Mouse (Mus musculus) spleen, adult 2 months (tissue): Measurements from ENCODE around the gene Nkx3-2. TPM values are rescaled to one million over a fixed set of nuclear protein-coding genes. Genes with fewer than 3 reads are reported as not detected.
A peak's percentile ranks its signal among the peaks of the same experiment; 100 is the strongest.

Experiments used
- DNase-seq, 2 experiments: peaks; one replicate each; pipeline versions ENCODE4 v3.0.0 to v3.0.0-alpha.2; 2012 to 2021; ENCODE audit warnings: low spot score in 2 of 2, low read depth in 1 of 2
- H3K27ac ChIP-seq: fragments of 200-500 bp; 2 replicates; pipeline ENCODE4 v1.5.1; 2012; ENCODE audit warnings: low read length, inconsistent platforms; ENCODE audit not compliant: insufficient read depth
- H3K27me3 ChIP-seq: fragments of 200-500 bp; 2 replicates; pipeline ENCODE4 v1.6.1; 2012; ENCODE audit warnings: mild to moderate bottlenecking, moderate library complexity, low read length, inconsistent platforms; ENCODE audit not compliant: control insufficient read depth, insufficient read depth
- H3K36me3 ChIP-seq: fragments of 200-500 bp; 2 replicates; pipeline ENCODE4 v1.6.1; 2012; ENCODE audit warnings: mild to moderate bottlenecking, low read length, inconsistent platforms; ENCODE audit not compliant: control insufficient read depth, insufficient read depth
- H3K4me1 ChIP-seq: fragments of 200-500 bp; 2 replicates; pipeline ENCODE4 v1.6.1; 2011; ENCODE audit warnings: inconsistent platforms; ENCODE audit not compliant: control insufficient read depth, insufficient read depth, insufficient read length
- H3K4me3 ChIP-seq: fragments of 200-500 bp; 2 replicates; pipeline ENCODE4 v1.5.1; 2011; ENCODE audit warnings: mild to moderate bottlenecking, inconsistent platforms; ENCODE audit not compliant: insufficient read depth, insufficient read length; ENCODE audit errors: extremely low read depth
- CTCF ChIP-seq: fragments of 200-500 bp; IDR thresholded peaks from 2 replicates; pipeline ENCODE4 v1.5.1; 2011; ENCODE audit warnings: mild to moderate bottlenecking, inconsistent platforms; ENCODE audit not compliant: insufficient read depth, insufficient read length, insufficient replicate concordance; ENCODE audit errors: extremely low read depth
- POLR2A ChIP-seq: fragments of 200-500 bp; IDR thresholded peaks from 2 replicates; pipeline ENCODE4 v1.6.1; 2011; ENCODE audit warnings: low read depth, low read length, inconsistent platforms
- WGBS: fragments of 180-500 bp; shearing (Covaris S2); methylation state at CpG from one replicate; pipeline ENCODE4 v1.1.7; 2018; 5-methylcytosine and 5-hydroxymethylcytosine counted together
- polyA plus RNA-seq: library from polyadenylated mRNA; depleted of rRNA; stranded (reverse); fragments of >200 nt; gene quantifications from 2 replicates; pipeline ENCODE4 v1.2.3, GENCODE M21; 2012; rRNA removed

Nkx3-2 gene
- 4.6 and 5.2 TPM in 2 replicates for polyA plus RNA-seq

- no peaks in the 10 kb centered on the region for H3K36me3 ChIP-seq
- WGBS = under 1% methylated on average over 76 of the region's 79 CpGs
- peaks cover 17% of the 10 kb centered on the region for H3K4me1 ChIP-seq
- peak within 1 kb of the TSS; percentile 30; the same call in 1 of the 2 replicates for H3K4me3 ChIP-seq
- H3K27me3 ChIP-seq = peaks cover 34% of the 10 kb centered on the region
- TF ChIP-seq POLR2A (no peak), CTCF (no peak)
- peak within 1 kb of the TSS; percentile 37; the same call in 1 of the 2 replicates for H3K27ac ChIP-seq
- DNase-seq = no peak
Measured at GRCm38 (mm10) chr5:41763731-41764721, at the start of gene Nkx3-2. Nkx3-2 (minus strand) TSS chr5:41764501.

- no peak for DNase-seq
- no peaks in the 10 kb centered on the region for H3K4me1 ChIP-seq
Measured at GRCm38 (mm10) chr5:41812516-41812915, 48.2 kb upstream of the Nkx3-2 start.

GRCm38 (mm10) chr5:41811279-41811678 is 47.0 kb upstream of the Nkx3-2 start:
- TF ChIP-seq CTCF = no peak
- no peak for TF ChIP-seq POLR2A

More at GRCm38 (mm10) chr5:41812516-41812915, 48.2 kb upstream of the Nkx3-2 start:
- H3K36me3 ChIP-seq = peaks cover 28% of the 10 kb centered on the region
- no peak overlapping the region for H3K27ac ChIP-seq
- no peak overlapping the region for H3K4me3 ChIP-seq
- no peaks in the 10 kb centered on the region for H3K27me3 ChIP-seq
- WGBS = 93% methylated on average over 6 of the region's 6 CpGs
- no peak for TF ChIP-seq POLR2A
- TF ChIP-seq CTCF = no peak

GRCm38 (mm10) chr5:41807383-41807782 is 43.1 kb upstream of the Nkx3-2 start:
- H3K27me3 ChIP-seq = no peaks in the 10 kb centered on the region
- H3K4me1 ChIP-seq = no peaks in the 10 kb centered on the region
- WGBS = 97% methylated on average over 2 of the region's 2 CpGs
- H3K4me3 ChIP-seq = no peak overlapping the region
- TF ChIP-seq POLR2A = no peak
- no peak for TF ChIP-seq CTCF
- H3K36me3 ChIP-seq = peaks cover 31% of the 10 kb centered on the region
- DNase-seq = no peak
- no peak overlapping the region for H3K27ac ChIP-seq

More at GRCm38 (mm10) chr5:41811279-41811678, 47.0 kb upstream of the Nkx3-2 start:
- peaks cover 27% of the 10 kb centered on the region for H3K36me3 ChIP-seq
- H3K4me1 ChIP-seq = no peaks in the 10 kb centered on the region
- H3K4me3 ChIP-seq = no peak overlapping the region
- no peaks in the 10 kb centered on the region for H3K27me3 ChIP-seq
- WGBS = 52% methylated on average over 3 of the region's 3 CpGs
- DNase-seq = no peak
- no peak overlapping the region for H3K27ac ChIP-seq

- Histone ChIP-seq H3K4me3 (no peak overlapping the region), H3K36me3 (peaks cover 25% of the 10 kb centered on the region), H3K27ac (no peak overlapping the region), H3K27me3 (no peaks in the 10 kb centered on the region), H3K4me1 (no peaks in the 10 kb centered on the region)
- TF ChIP-seq POLR2A = no peak
- no peak for TF ChIP-seq CTCF
- 89% methylated on average over 5 of the region's 5 CpGs for WGBS
- no peak for DNase-seq
Measured at GRCm38 (mm10) chr5:41806176-41806575, 41.9 kb upstream of the Nkx3-2 start.

GRCm38 (mm10) chr5:41805085-41805484 is 40.8 kb upstream of the Nkx3-2 start:
- no peak overlapping the region for H3K27ac ChIP-seq
- no peak overlapping the region for H3K4me3 ChIP-seq
- no peak for DNase-seq
- H3K36me3 ChIP-seq = peaks cover 28% of the 10 kb centered on the region
- no peaks in the 10 kb centered on the region for H3K27me3 ChIP-seq
- no peak for TF ChIP-seq POLR2A
- TF ChIP-seq CTCF = no peak
- no peaks in the 10 kb centered on the region for H3K4me1 ChIP-seq
- WGBS = 81% methylated on average over 2 of the region's 2 CpGs
